Mouse (Mus musculus): ENCODE data around the gene Parva. TPM values are rescaled to one million over a fixed set of nuclear protein-coding genes. Genes with fewer than 3 reads are reported as not detected.
A peak's percentile ranks its signal among the peaks of the same experiment; 100 is the strongest.

Gene Parva
- 65.8 and 75.1 TPM in 2 replicates for polyA plus RNA-seq (2015; fragmentation: Nextera tagmentation; extraction: Ambion mirVana)

GRCm38 (mm10) chr7:112427357-112428157 is at the start of gene Parva:
TSS of gene Parva (plus strand) at chr7:112427505.
- Histone ChIP-seq H3K36me3 (ENCODE audit: control insufficient read depth, insufficient read depth) (no peaks in the 10 kb centered on the region), H3K4me2 (ENCODE audit: low read depth, low read length) (peak within 1 kb of the TSS; percentile 67), H3K27ac (ENCODE audit: low read length) (peak within 1 kb of the TSS; percentile 99), H3K4me1 (ENCODE audit: control insufficient read depth, insufficient read depth, low read length) (peaks cover 17% of the 10 kb centered on the region), H3K4me3 (ENCODE audit: low read length) (peak within 1 kb of the TSS; percentile 86), H3K27me3 (ENCODE audit: control insufficient read depth, insufficient read depth, low read length) (no peaks in the 10 kb centered on the region), H3K9ac (ENCODE audit: low read length) (peak within 1 kb of the TSS; percentile 99), H3K9me3 (replicated peaks; ENCODE audit: control insufficient read depth, low read length) (no peaks in the 10 kb centered on the region)
- peak; percentile 92 for ATAC-seq (replicated peaks; ENCODE audit: extremely low read depth, insufficient read depth, low FRiP score)
- 1% methylated on average over 49 of the region's 49 CpGs for WGBS

GRCm38 (mm10) chr7:112378056-112378455 is 49.2 kb upstream of the Parva start:
- ATAC-seq (replicated peaks; ENCODE audit: extremely low read depth, insufficient read depth, low FRiP score): no peak
- 73% methylated on average over 5 of the region's 5 CpGs for WGBS
- no peak overlapping the region for H3K27ac ChIP-seq (ENCODE audit: low read length)
- H3K9ac ChIP-seq (ENCODE audit: low read length): no peak overlapping the region
- H3K4me3 ChIP-seq (ENCODE audit: low read length): no peak overlapping the region
- H3K9me3 ChIP-seq (replicated peaks; ENCODE audit: control insufficient read depth, low read length): no peaks in the 10 kb centered on the region
- no peak overlapping the region for H3K4me2 ChIP-seq (ENCODE audit: low read depth, low read length)
- H3K27me3 ChIP-seq (ENCODE audit: control insufficient read depth, insufficient read depth, low read length): no peaks in the 10 kb centered on the region
- H3K36me3 ChIP-seq (ENCODE audit: control insufficient read depth, insufficient read depth): no peaks in the 10 kb centered on the region
- H3K4me1 ChIP-seq (ENCODE audit: control insufficient read depth, insufficient read depth, low read length): peaks cover 15% of the 10 kb centered on the region

- no peak for ATAC-seq (replicated peaks; ENCODE audit: extremely low read depth, insufficient read depth, low FRiP score)
- Histone ChIP-seq H3K9me3 (replicated peaks; ENCODE audit: control insufficient read depth, low read length) (no peaks in the 10 kb centered on the region), H3K27me3 (ENCODE audit: control insufficient read depth, insufficient read depth, low read length) (no peaks in the 10 kb centered on the region), H3K4me3 (ENCODE audit: low read length) (no peak overlapping the region), H3K27ac (ENCODE audit: low read length) (no peak overlapping the region), H3K4me2 (ENCODE audit: low read depth, low read length) (no peak overlapping the region), H3K36me3 (ENCODE audit: control insufficient read depth, insufficient read depth) (no peaks in the 10 kb centered on the region), H3K9ac (ENCODE audit: low read length) (no peak overlapping the region), H3K4me1 (ENCODE audit: control insufficient read depth, insufficient read depth, low read length) (peaks cover 15% of the 10 kb centered on the region)
- 51% methylated on average over 5 of the region's 5 CpGs for WGBS
Observed at GRCm38 (mm10) chr7:112378476-112378875, 48.8 kb upstream of the Parva start.

- Histone ChIP-seq H3K36me3 (ENCODE audit: control insufficient read depth, insufficient read depth) (no peaks in the 10 kb centered on the region), H3K9ac (ENCODE audit: low read length) (no peak overlapping the region), H3K4me1 (ENCODE audit: control insufficient read depth, insufficient read depth, low read length) (peaks cover 20% of the 10 kb centered on the region; the same call in 1 of the 2 replicates), H3K9me3 (replicated peaks; ENCODE audit: control insufficient read depth, low read length) (no peaks in the 10 kb centered on the region), H3K4me2 (ENCODE audit: low read depth, low read length) (no peak overlapping the region), H3K27me3 (ENCODE audit: control insufficient read depth, insufficient read depth, low read length) (no peaks in the 10 kb centered on the region), H3K4me3 (ENCODE audit: low read length) (no peak overlapping the region), H3K27ac (ENCODE audit: low read length) (no peak overlapping the region)
- WGBS: 62% methylated on average over 5 of the region's 5 CpGs
- no peak for ATAC-seq (replicated peaks; ENCODE audit: extremely low read depth, insufficient read depth, low FRiP score)
Observed at GRCm38 (mm10) chr7:112386521-112386920, 40.8 kb upstream of the Parva start.

- Histone ChIP-seq H3K4me2 (ENCODE audit: low read depth, low read length) (no peak overlapping the region), H3K9me3 (replicated peaks; ENCODE audit: control insufficient read depth, low read length) (no peaks in the 10 kb centered on the region), H3K27me3 (ENCODE audit: control insufficient read depth, insufficient read depth, low read length) (no peaks in the 10 kb centered on the region), H3K4me3 (ENCODE audit: low read length) (no peak overlapping the region), H3K4me1 (ENCODE audit: control insufficient read depth, insufficient read depth, low read length) (peaks cover 20% of the 10 kb centered on the region; the same call in 1 of the 2 replicates), H3K9ac (ENCODE audit: low read length) (no peak overlapping the region), H3K36me3 (ENCODE audit: control insufficient read depth, insufficient read depth) (no peaks in the 10 kb centered on the region), H3K27ac (ENCODE audit: low read length) (no peak overlapping the region)
- no peak for ATAC-seq (replicated peaks; ENCODE audit: extremely low read depth, insufficient read depth, low FRiP score)
- WGBS: 73% methylated on average over 5 of the region's 5 CpGs
Observed at GRCm38 (mm10) chr7:112387876-112388275, 39.4 kb upstream of the Parva start.

GRCm38 (mm10) chr7:112388363-112388875 is 38.9 kb upstream of the Parva start:
- no peak for ATAC-seq (replicated peaks; ENCODE audit: extremely low read depth, insufficient read depth, low FRiP score)
- 67% methylated on average over 5 of the region's 5 CpGs for WGBS
- Histone ChIP-seq H3K9ac (ENCODE audit: low read length) (no peak overlapping the region), H3K36me3 (ENCODE audit: control insufficient read depth, insufficient read depth) (no peaks in the 10 kb centered on the region), H3K27me3 (ENCODE audit: control insufficient read depth, insufficient read depth, low read length) (no peaks in the 10 kb centered on the region), H3K4me3 (ENCODE audit: low read length) (no peak overlapping the region), H3K4me1 (ENCODE audit: control insufficient read depth, insufficient read depth, low read length) (peaks cover 20% of the 10 kb centered on the region; the same call in 1 of the 2 replicates), H3K9me3 (replicated peaks; ENCODE audit: control insufficient read depth, low read length) (no peaks in the 10 kb centered on the region), H3K27ac (ENCODE audit: low read length) (no peak overlapping the region), H3K4me2 (ENCODE audit: low read depth, low read length) (no peak overlapping the region)

- Histone ChIP-seq H3K9ac (ENCODE audit: low read length) (no peak overlapping the region), H3K9me3 (replicated peaks; ENCODE audit: control insufficient read depth, low read length) (no peaks in the 10 kb centered on the region), H3K36me3 (ENCODE audit: control insufficient read depth, insufficient read depth) (no peaks in the 10 kb centered on the region), H3K27me3 (ENCODE audit: control insufficient read depth, insufficient read depth, low read length) (no peaks in the 10 kb centered on the region), H3K4me3 (ENCODE audit: low read length) (no peak overlapping the region), H3K4me2 (ENCODE audit: low read depth, low read length) (no peak overlapping the region), H3K27ac (ENCODE audit: low read length) (no peak overlapping the region), H3K4me1 (ENCODE audit: control insufficient read depth, insufficient read depth, low read length) (peaks cover 20% of the 10 kb centered on the region; the same call in 1 of the 2 replicates)
- 52% methylated on average over 6 of the region's 6 CpGs for WGBS
- no peak for ATAC-seq (replicated peaks; ENCODE audit: extremely low read depth, insufficient read depth, low FRiP score)
Observed at GRCm38 (mm10) chr7:112389611-112390251, 37.6 kb upstream of the Parva start.

- Histone ChIP-seq H3K36me3 (ENCODE audit: control insufficient read depth, insufficient read depth) (no peaks in the 10 kb centered on the region), H3K4me3 (ENCODE audit: low read length) (no peak overlapping the region), H3K4me1 (ENCODE audit: control insufficient read depth, insufficient read depth, low read length) (peaks cover 20% of the 10 kb centered on the region; the same call in 1 of the 2 replicates), H3K27ac (ENCODE audit: low read length) (peak overlapping the region; percentile 4; the same call in 1 of the 2 replicates), H3K27me3 (ENCODE audit: control insufficient read depth, insufficient read depth, low read length) (no peaks in the 10 kb centered on the region), H3K9ac (ENCODE audit: low read length) (no peak overlapping the region), H3K4me2 (ENCODE audit: low read depth, low read length) (no peak overlapping the region), H3K9me3 (replicated peaks; ENCODE audit: control insufficient read depth, low read length) (no peaks in the 10 kb centered on the region)
- ATAC-seq (replicated peaks; ENCODE audit: extremely low read depth, insufficient read depth, low FRiP score): no peak
- WGBS: 38% methylated on average over 11 of the region's 11 CpGs
Observed at GRCm38 (mm10) chr7:112390252-112390936, 36.9 kb upstream of the Parva start.
